Mouse (Mus musculus) spleen, adult 2 months (tissue): ENCODE results near the gene Col13a1.

Experiments
- CTCF ChIP-seq: fragments of 200-500 bp; IDR thresholded peaks from 2 replicates; pipeline ENCODE4 v1.5.1; 2011; ENCODE audit warnings: mild to moderate bottlenecking, inconsistent platforms; ENCODE audit not compliant: insufficient read depth, insufficient read length, insufficient replicate concordance; ENCODE audit errors: extremely low read depth
- POLR2A ChIP-seq: fragments of 200-500 bp; IDR thresholded peaks from 2 replicates; pipeline ENCODE4 v1.6.1; 2011; ENCODE audit warnings: low read depth, low read length, inconsistent platforms

DNA sequence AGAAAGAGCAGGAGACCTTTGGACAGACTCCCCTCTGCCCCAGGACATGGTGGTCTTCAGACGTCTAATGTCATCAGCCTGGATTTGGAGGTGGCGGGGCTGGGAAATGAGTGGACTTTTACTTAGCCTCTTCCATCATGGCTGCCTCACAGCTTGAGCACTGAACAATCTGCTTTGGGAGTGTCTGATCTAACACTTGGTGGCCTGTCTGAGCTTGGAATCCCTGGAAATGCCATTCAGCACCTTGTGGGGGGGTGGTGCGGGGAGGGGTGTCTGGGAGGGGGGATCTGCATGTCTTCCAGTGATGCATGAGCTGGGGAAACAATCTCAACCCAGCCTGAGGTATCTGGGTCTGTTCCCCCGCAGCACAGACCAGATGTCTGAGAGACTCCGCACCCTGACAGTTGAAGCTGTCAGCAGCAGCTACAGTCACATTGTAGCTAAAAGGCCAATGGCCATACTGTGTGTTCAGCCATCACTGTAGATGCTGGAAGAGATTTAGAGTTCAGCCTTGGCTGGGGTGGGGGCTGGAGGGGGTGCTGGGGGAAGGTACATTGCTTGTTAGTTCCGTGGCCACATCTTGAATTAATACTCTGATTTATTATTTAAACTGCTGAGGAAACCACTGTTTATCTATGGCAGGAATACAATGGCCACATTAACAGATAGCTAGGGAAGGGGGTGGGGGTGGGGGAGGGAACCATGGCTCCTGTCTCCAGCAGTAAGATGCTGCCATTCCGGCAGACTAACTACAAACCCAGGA lies 155.8 kb downstream of the Col13a1 start:
- TF ChIP-seq POLR2A (no peak), CTCF (no peak)
